Mouse (Mus musculus) neutrophil, adult 59 days (primary cell): ENCODE measurements around the gene Nlrp10. TPM values are rescaled to one million over a fixed set of nuclear protein-coding genes. Genes with fewer than 3 reads are reported as not detected.

ENCODE experiments used
- total RNA-seq, 2 experiments: library from RNA; stranded (reverse); gene quantifications; 1 replicate in 1 of 2; 2 replicates in 1 of 2; pipeline ENCODE4 v1.2.4; 2023

Nlrp10 gene
- total RNA-seq = under 1 TPM; 0.20 to 0.42 TPM

DNA sequence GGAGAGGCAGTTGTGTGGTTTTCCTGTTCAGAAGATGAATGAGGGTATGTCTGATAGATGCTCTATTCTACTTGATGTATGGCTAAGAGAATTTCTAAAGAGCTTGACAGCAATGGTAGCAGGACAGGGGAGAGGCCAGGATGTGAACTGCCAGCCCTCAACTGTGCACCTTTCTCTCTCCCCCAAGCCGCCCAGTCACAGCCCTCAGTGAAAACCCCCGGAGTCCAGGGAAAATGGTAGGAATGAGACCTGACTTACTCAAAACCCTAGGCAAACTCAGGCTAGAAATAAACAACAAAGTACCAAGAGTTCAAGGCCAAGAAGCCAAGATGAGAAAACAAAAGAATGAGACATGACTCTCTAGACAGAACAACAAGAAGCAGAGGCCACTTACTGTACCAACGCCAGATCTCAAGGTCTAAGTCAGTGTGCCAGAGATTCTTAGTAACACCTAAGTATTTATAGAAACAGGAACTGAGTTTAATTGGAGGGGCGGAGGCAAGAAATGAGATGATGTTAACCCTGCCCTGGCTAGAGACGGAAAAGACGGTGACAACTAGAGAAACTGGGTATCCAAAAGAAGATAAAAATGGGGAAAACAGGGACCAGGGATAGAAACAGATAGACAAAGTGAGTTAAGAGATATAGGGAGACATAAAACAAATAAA, at the start of gene Nlrp10:
Nlrp10 (minus strand) TSS at position 453 of the 668 bp plus-strand sequence.

GRCm38 (mm10) chr7:108950312-108950761, 20.4 kb upstream of the Nlrp10 start, which contains the start of gene Tub:
Gene Tub (plus strand): TSS chr7:108950338.

GRCm38 (mm10) chr7:108933794-108934731, 4.1 kb upstream of the Nlrp10 start, which contains the start of gene Eif3f:
Gene Eif3f (plus strand): TSS chr7:108934417.

DNA sequence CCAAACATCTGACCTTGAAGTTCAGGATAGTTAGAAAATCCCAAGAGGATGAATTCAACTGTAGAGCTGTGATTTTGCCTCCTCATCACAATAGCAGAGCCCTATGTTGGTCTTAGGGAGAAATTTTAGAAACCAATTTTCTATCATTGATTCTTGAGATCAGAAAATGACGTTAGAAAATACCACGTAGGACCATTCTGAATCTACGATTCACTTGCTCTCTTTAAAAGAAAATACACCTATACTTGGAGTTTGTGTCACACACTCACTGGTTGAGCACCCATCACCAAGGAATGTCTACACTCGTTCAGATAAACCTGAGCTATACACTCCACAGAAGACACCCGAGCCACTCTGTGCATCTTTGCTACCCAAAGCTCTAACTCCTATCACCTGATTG, 35.7 kb downstream of the Nlrp10 start, which contains the start of gene Olfr519:
Olfr519 (minus strand) TSS at position 101 of the 400 bp plus-strand sequence.

GRCm38 (mm10) chr7:108884906-108885305, 45.1 kb downstream of the Nlrp10 start, which contains the start of gene Olfr518:
Gene Olfr518 (minus strand): TSS chr7:108885006.

DNA sequence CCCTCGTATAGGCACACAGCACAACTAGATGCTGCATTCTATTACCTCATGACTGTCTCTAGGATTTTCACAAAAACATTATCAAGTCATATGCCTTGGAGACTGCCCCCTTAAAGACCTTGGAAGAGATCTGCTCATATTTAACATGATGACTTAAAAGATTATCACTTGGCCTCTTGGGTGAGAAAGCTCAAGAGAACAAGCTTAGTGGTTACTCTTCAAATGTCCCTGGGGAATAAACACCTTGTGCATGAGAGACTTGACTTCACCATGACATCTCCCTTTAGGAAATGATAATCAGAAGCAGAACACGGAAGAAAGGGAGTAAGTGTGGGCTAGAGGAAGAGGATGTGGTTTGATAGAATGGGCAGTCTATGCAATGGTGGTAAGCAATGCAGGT, 57.7 kb downstream of the Nlrp10 start, which contains the start of gene Olfr517:
Olfr517 (minus strand) TSS at position 101 of the 400 bp plus-strand sequence.

Other genes starting within 250 kb of the Nlrp10 start
- not detected for gene Olfr512, start 216.9 kb downstream of the Nlrp10 start, total RNA-seq
- gene Olfr513, start 179.2 kb downstream of the Nlrp10 start, total RNA-seq = not detected
- not detected for gene Olfr514, start 104.2 kb downstream of the Nlrp10 start, total RNA-seq
- not detected for gene Olfr516, start 79.6 kb downstream of the Nlrp10 start, total RNA-seq
- not detected for gene Olfr517, start 57.8 kb downstream of the Nlrp10 start, total RNA-seq
- not detected for gene Olfr518, start 45.2 kb downstream of the Nlrp10 start, total RNA-seq
- gene Olfr519, start 35.8 kb downstream of the Nlrp10 start, total RNA-seq = not detected
- gene Eif3f, start 4.2 kb upstream of the Nlrp10 start, total RNA-seq = 100 to 1,000 TPM; 106 to 125 TPM
- gene Tub, start 20.2 kb upstream of the Nlrp10 start, total RNA-seq = under 1 TPM in 1 of 2 experiments, not detected in 1; 0.24 TPM
- under 1 TPM; 0.60 to 0.66 TPM for gene Ric3, start 153.2 kb upstream of the Nlrp10 start, total RNA-seq
- 10 to 100 TPM; 21.1 to 22.6 TPM for gene Lmo1, start 245.0 kb upstream of the Nlrp10 start, total RNA-seq